Mouse (Mus musculus): ENCODE results near the gene Fkbpl. TPM values are rescaled to one million over a fixed set of nuclear protein-coding genes. Genes with fewer than 3 reads are reported as not detected.
A peak's percentile ranks its signal among the peaks of the same experiment; 100 is the strongest.

The Fkbpl gene
- polyA plus RNA-seq (2012) = 0.48 and 0.56 TPM in 2 replicates

- Histone ChIP-seq H3K4me3 (replicated peaks) (peak within 1 kb of the TSS; percentile 87), H3K27me3 (ENCODE audit: control insufficient read depth) (peaks cover 21% of the 10 kb centered on the region), H3K36me3 (ENCODE audit: control insufficient read depth) (peaks cover 14% of the 10 kb centered on the region), H3K4me1 (ENCODE audit: control insufficient read depth) (peaks cover 41% of the 10 kb centered on the region), H3K9me3 (ENCODE audit: control insufficient read depth, low read length) (no peaks in the 10 kb centered on the region)
- no peak for TF ChIP-seq GATA1 (IDR thresholded peaks at IDR 0.05; ENCODE audit: low read length)
- TF ChIP-seq TAL1 (IDR thresholded peaks at IDR 0.05; ENCODE audit: low read length) = no peak
Measured at GRCm38 (mm10) chr17:34644608-34645007, at the start of gene Fkbpl. Gene Fkbpl (plus strand): TSS chr17:34644764.

GRCm38 (mm10) chr17:34596098-34596497 is 48.5 kb upstream of the Fkbpl start:
- H3K27me3 ChIP-seq (ENCODE audit: control insufficient read depth) = peaks cover 2% of the 10 kb centered on the region; the same call in 1 of the 2 replicates
- H3K9me3 ChIP-seq (ENCODE audit: control insufficient read depth, low read length) = no peaks in the 10 kb centered on the region
- no peak for TF ChIP-seq TAL1 (IDR thresholded peaks at IDR 0.05; ENCODE audit: low read length)
- no peak for TF ChIP-seq GATA1 (IDR thresholded peaks at IDR 0.05; ENCODE audit: low read length)
- H3K4me3 ChIP-seq (replicated peaks) = no peak overlapping the region
- H3K4me1 ChIP-seq (ENCODE audit: control insufficient read depth) = peaks cover 64% of the 10 kb centered on the region
- peaks cover 39% of the 10 kb centered on the region for H3K36me3 ChIP-seq (ENCODE audit: control insufficient read depth)

- H3K4me1 ChIP-seq (ENCODE audit: control insufficient read depth) = peaks cover 61% of the 10 kb centered on the region
- no peak within 1 kb of the TSS for H3K4me3 ChIP-seq (replicated peaks)
- TF ChIP-seq GATA1 (IDR thresholded peaks at IDR 0.05; ENCODE audit: low read length) = no peak
- TF ChIP-seq TAL1 (IDR thresholded peaks at IDR 0.05; ENCODE audit: low read length) = no peak
- peaks cover 2% of the 10 kb centered on the region; the same call in 1 of the 2 replicates for H3K27me3 ChIP-seq (ENCODE audit: control insufficient read depth)
- peaks cover 51% of the 10 kb centered on the region for H3K36me3 ChIP-seq (ENCODE audit: control insufficient read depth)
- H3K9me3 ChIP-seq (ENCODE audit: control insufficient read depth, low read length) = no peaks in the 10 kb centered on the region
Measured at GRCm38 (mm10) chr17:34597566-34598095, 46.9 kb upstream of the Fkbpl start, which contains the start of gene Ager. Gene Ager (plus strand): TSS chr17:34597862.

GRCm38 (mm10) chr17:34599891-34600290 is 44.7 kb upstream of the Fkbpl start:
- no peaks in the 10 kb centered on the region for H3K9me3 ChIP-seq (ENCODE audit: control insufficient read depth, low read length)
- no peak overlapping the region for H3K4me3 ChIP-seq (replicated peaks)
- H3K27me3 ChIP-seq (ENCODE audit: control insufficient read depth) = peaks cover 2% of the 10 kb centered on the region; the same call in 1 of the 2 replicates
- no peak for TF ChIP-seq TAL1 (IDR thresholded peaks at IDR 0.05; ENCODE audit: low read length)
- no peak for TF ChIP-seq GATA1 (IDR thresholded peaks at IDR 0.05; ENCODE audit: low read length)
- peaks cover 54% of the 10 kb centered on the region for H3K4me1 ChIP-seq (ENCODE audit: control insufficient read depth)
- peaks cover 39% of the 10 kb centered on the region for H3K36me3 ChIP-seq (ENCODE audit: control insufficient read depth)

- Histone ChIP-seq H3K27me3 (ENCODE audit: control insufficient read depth) (peaks cover 2% of the 10 kb centered on the region; the same call in 1 of the 2 replicates), H3K4me1 (ENCODE audit: control insufficient read depth) (peaks cover 71% of the 10 kb centered on the region), H3K4me3 (replicated peaks) (peak overlapping the region; percentile 94), H3K9me3 (ENCODE audit: control insufficient read depth, low read length) (no peaks in the 10 kb centered on the region), H3K36me3 (ENCODE audit: control insufficient read depth) (peaks cover 29% of the 10 kb centered on the region)
- TF ChIP-seq GATA1 (IDR thresholded peaks at IDR 0.05; ENCODE audit: low read length) (no peak), TAL1 (IDR thresholded peaks at IDR 0.05; ENCODE audit: low read length) (no peak)
Measured at GRCm38 (mm10) chr17:34601796-34602195, 42.8 kb upstream of the Fkbpl start.

GRCm38 (mm10) chr17:34603375-34604060 is 41.0 kb upstream of the Fkbpl start, which contains the start of gene Rnf5:
Gene Rnf5 (minus strand): TSS chr17:34603690.
- H3K36me3 ChIP-seq (ENCODE audit: control insufficient read depth) = peaks cover 42% of the 10 kb centered on the region

GRCm38 (mm10) chr17:34604061-34604508 is 40.5 kb upstream of the Fkbpl start, which contains the start of gene Agpat1:
Gene Agpat1 (plus strand): TSS chr17:34604262.
- Histone ChIP-seq H3K4me1 (ENCODE audit: control insufficient read depth) (peaks cover 76% of the 10 kb centered on the region), H3K4me3 (replicated peaks) (peak within 1 kb of the TSS; percentile 94), H3K27me3 (ENCODE audit: control insufficient read depth) (no peaks in the 10 kb centered on the region), H3K9me3 (ENCODE audit: control insufficient read depth, low read length) (no peaks in the 10 kb centered on the region), H3K36me3 (ENCODE audit: control insufficient read depth) (peaks cover 44% of the 10 kb centered on the region)
- TF ChIP-seq GATA1 (IDR thresholded peaks at IDR 0.05; ENCODE audit: low read length) = no peak
- no peak for TF ChIP-seq TAL1 (IDR thresholded peaks at IDR 0.05; ENCODE audit: low read length)

More at GRCm38 (mm10) chr17:34603375-34604060, 41.0 kb upstream of the Fkbpl start, which contains the start of gene Rnf5:
- no peaks in the 10 kb centered on the region for H3K27me3 ChIP-seq (ENCODE audit: control insufficient read depth)
- H3K4me3 ChIP-seq (replicated peaks) = peak within 1 kb of the TSS; percentile 94
- H3K4me1 ChIP-seq (ENCODE audit: control insufficient read depth) = peaks cover 74% of the 10 kb centered on the region
- no peaks in the 10 kb centered on the region for H3K9me3 ChIP-seq (ENCODE audit: control insufficient read depth, low read length)
- no peak for TF ChIP-seq TAL1 (IDR thresholded peaks at IDR 0.05; ENCODE audit: low read length)
- TF ChIP-seq GATA1 (IDR thresholded peaks at IDR 0.05; ENCODE audit: low read length) = no peak

- H3K27me3 ChIP-seq (ENCODE audit: control insufficient read depth) = no peaks in the 10 kb centered on the region
- TF ChIP-seq GATA1 (IDR thresholded peaks at IDR 0.05; ENCODE audit: low read length) = no peak
- TF ChIP-seq TAL1 (IDR thresholded peaks at IDR 0.05; ENCODE audit: low read length) = no peak
- H3K36me3 ChIP-seq (ENCODE audit: control insufficient read depth) = peaks cover 41% of the 10 kb centered on the region
- no peaks in the 10 kb centered on the region for H3K9me3 ChIP-seq (ENCODE audit: control insufficient read depth, low read length)
- peak overlapping the region; percentile 94 for H3K4me3 ChIP-seq (replicated peaks)
- H3K4me1 ChIP-seq (ENCODE audit: control insufficient read depth) = peaks cover 74% of the 10 kb centered on the region
Measured at GRCm38 (mm10) chr17:34604511-34605237, 39.9 kb upstream of the Fkbpl start.
